26 mouse cellular contexts compared by ENCODE assay signal in the genomic region with DNA sequence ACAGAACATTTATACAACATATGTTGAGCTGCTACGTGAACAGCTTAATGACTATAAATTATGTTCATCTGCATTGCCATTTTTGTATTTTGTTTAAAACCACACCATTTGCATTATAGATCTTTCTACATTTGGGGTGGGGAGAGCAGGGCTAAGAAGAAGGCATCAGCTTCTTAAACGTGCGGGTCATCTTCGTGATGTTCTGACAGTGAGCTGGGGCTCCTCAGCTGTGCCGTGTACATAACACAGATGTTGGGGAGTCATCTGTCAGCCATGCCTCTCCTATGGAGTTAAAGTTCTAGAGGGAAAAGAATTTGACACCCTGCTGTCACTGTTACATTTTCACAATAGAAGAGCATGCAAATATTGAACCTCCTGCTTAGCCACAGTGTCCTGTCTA. TPM values are rescaled to one million over a fixed set of nuclear protein-coding genes. Genes with fewer than 3 reads are reported as not detected.
DNase-seq lines count a peak whose midpoint lies in the region; ATAC-seq and TF ChIP-seq lines count a peak whose summit lies in the region.
"Had no signal": no experiment of that assay in that cellular context is flagged by ENCODE, and none has a peak within 500 bp of the region (broad histone marks: within the 10 kb centered on the region; RNA-seq: fewer than 3 reads in every experiment).

No protein-coding gene starts in this region.

- no peak overlapping the region for H3K4me3 ChIP-seq in embryonic facial prominence, embryonic 14.5 days (ENCODE audit: low read depth, low read length)
- H3K4me3 ChIP-seq in embryonic facial prominence, embryonic 10.5 days = no peak overlapping the region
- no peak overlapping the region for H3K4me3 ChIP-seq in intestine, embryonic 14.5 days (ENCODE audit: low read depth, low read length)
- H3K4me3 ChIP-seq in intestine, postnatal 0 days (ENCODE audit: low read depth, low read length) = no peak overlapping the region
- H3K4me3 ChIP-seq in midbrain, embryonic 11.5 days (ENCODE audit: low read depth, low read length) = no peak overlapping the region
- no peak overlapping the region for H3K4me3 ChIP-seq in midbrain, embryonic 14.5 days (replicated peaks; ENCODE audit: low read depth, low read length)
- no peak overlapping the region for H3K4me3 ChIP-seq in hindbrain, embryonic 13.5 days
- H3K4me3 ChIP-seq: embryonic facial prominence, embryonic 13.5 days; erythroblast, embryonic 14.5 days; hindbrain, embryonic 15.5 days; kidney, embryonic 15.5 days; limb, embryonic 13.5 days; myocyte; neural tube, embryonic 12.5 days had no signal

- H3K4me2 ChIP-seq in embryonic facial prominence, embryonic 14.5 days (ENCODE audit: low read depth, low read length) = no peak overlapping the region
- no peak overlapping the region for H3K4me2 ChIP-seq in intestine, embryonic 14.5 days (ENCODE audit: low read length)
- no peak overlapping the region for H3K4me2 ChIP-seq in intestine, postnatal 0 days (replicated peaks; ENCODE audit: low read depth)
- H3K4me2 ChIP-seq in midbrain, embryonic 11.5 days = no peak overlapping the region
- no peak overlapping the region for H3K4me2 ChIP-seq in midbrain, embryonic 14.5 days (ENCODE audit: low read length)
- no peak overlapping the region for H3K4me2 ChIP-seq in hindbrain, embryonic 13.5 days
- H3K4me2 ChIP-seq: embryonic facial prominence, embryonic 13.5 days; hindbrain, embryonic 15.5 days; kidney, embryonic 15.5 days; limb, embryonic 13.5 days; liver, embryonic 11.5 days; neural tube, embryonic 12.5 days had no signal

- ATAC-seq in embryonic facial prominence, embryonic 14.5 days (ENCODE audit: low read depth) = no peak
- ATAC-seq in intestine, embryonic 14.5 days (replicated peaks; ENCODE audit: low FRiP score, low TSS enrichment, low read depth) = no peak
- ATAC-seq in intestine, postnatal 0 days = no peak
- ATAC-seq in midbrain, embryonic 11.5 days (ENCODE audit: low FRiP score) = peak; percentile 33; the same call in 1 of the 2 replicates
- ATAC-seq in midbrain, embryonic 14.5 days (ENCODE audit: low FRiP score, low TSS enrichment) = no peak
- ATAC-seq in hindbrain, embryonic 13.5 days (ENCODE audit: low FRiP score) = peak; percentile 50; the same call in 1 of the 2 replicates

- H3K4me1 ChIP-seq in embryonic facial prominence, embryonic 14.5 days (ENCODE audit: control insufficient read depth, insufficient read depth, low read length) = peaks cover 8% of the 10 kb centered on the region; the same call in 1 of the 2 replicates
- H3K4me1 ChIP-seq in embryonic facial prominence, embryonic 10.5 days = peaks cover 19% of the 10 kb centered on the region
- H3K4me1 ChIP-seq in intestine, embryonic 14.5 days (replicated peaks; ENCODE audit: control insufficient read depth, insufficient read depth, low read length) = peaks cover 10% of the 10 kb centered on the region
- H3K4me1 ChIP-seq in intestine, postnatal 0 days (replicated peaks; ENCODE audit: control insufficient read depth, insufficient read depth, low read length) = no peaks in the 10 kb centered on the region
- peaks cover 6% of the 10 kb centered on the region; the same call in 1 of the 2 replicates for H3K4me1 ChIP-seq in midbrain, embryonic 11.5 days (ENCODE audit: control insufficient read depth, insufficient read depth, low read length)
- H3K4me1 ChIP-seq in midbrain, embryonic 14.5 days (ENCODE audit: control insufficient read depth, insufficient read depth, low read length) = peaks cover 8% of the 10 kb centered on the region; the same call in 1 of the 2 replicates
- H3K4me1 ChIP-seq in hindbrain, embryonic 13.5 days (replicated peaks) = peaks cover 42% of the 10 kb centered on the region

- H3K27ac ChIP-seq in embryonic facial prominence, embryonic 14.5 days (replicated peaks; ENCODE audit: low read depth, low read length) = no peak overlapping the region
- H3K27ac ChIP-seq in embryonic facial prominence, embryonic 10.5 days (replicated peaks) = no peak overlapping the region
- peak overlapping the region; percentile 69; the same call in 1 of the 2 replicates for H3K27ac ChIP-seq in intestine, embryonic 14.5 days (ENCODE audit: low read depth)
- no peak overlapping the region for H3K27ac ChIP-seq in intestine, postnatal 0 days (ENCODE audit: low read depth, low read length)
- H3K27ac ChIP-seq in midbrain, embryonic 11.5 days (ENCODE audit: low read depth, low read length) = no peak overlapping the region
- no peak overlapping the region for H3K27ac ChIP-seq in midbrain, embryonic 14.5 days (replicated peaks; ENCODE audit: low read depth, low read length)
- peak overlapping the region; percentile 62 for H3K27ac ChIP-seq in hindbrain, embryonic 13.5 days
- H3K27ac ChIP-seq: embryonic facial prominence, embryonic 13.5 days; hindbrain, embryonic 15.5 days; kidney, embryonic 15.5 days; limb, embryonic 13.5 days; neural tube, embryonic 12.5 days had no signal

- peak; percentile 41 for DNase-seq in embryonic facial prominence, embryonic 14.5 days (ENCODE audit: low spot score)
- no peak for DNase-seq in embryonic facial prominence, embryonic 10.5 days (ENCODE audit: low spot score)
- no peak for DNase-seq in intestine, embryonic 14.5 days (ENCODE audit: low spot score)
- DNase-seq in midbrain, embryonic 11.5 days (ENCODE audit: low spot score, missing footprints) = peak; percentile 80
- no peak for DNase-seq in midbrain, embryonic 14.5 days
- no peak for DNase-seq in layer of hippocampus, postnatal 10 days (ENCODE audit: low spot score in 2 of 2)
- DNase-seq: adrenal gland, postnatal 10 days; cerebellum, adult 8-10 months; cerebellum, postnatal 25 days; gastrocnemius, postnatal 10 days; heart, postnatal 14 days; kidney, adult 18-20 months; kidney, postnatal 25 days; right cerebral cortex, postnatal 4 days; thymus, postnatal 14 days had no signal

- no peaks in the 10 kb centered on the region for H3K36me3 ChIP-seq in embryonic facial prominence, embryonic 14.5 days (ENCODE audit: control insufficient read depth, insufficient read depth, low read length)
- H3K36me3 ChIP-seq in embryonic facial prominence, embryonic 10.5 days (replicated peaks) = no peaks in the 10 kb centered on the region
- no peaks in the 10 kb centered on the region for H3K36me3 ChIP-seq in intestine, embryonic 14.5 days (ENCODE audit: control insufficient read depth, insufficient read depth, low read length)
- no peaks in the 10 kb centered on the region for H3K36me3 ChIP-seq in intestine, postnatal 0 days (ENCODE audit: control insufficient read depth, insufficient read depth)
- no peaks in the 10 kb centered on the region for H3K36me3 ChIP-seq in midbrain, embryonic 11.5 days (ENCODE audit: control insufficient read depth, insufficient read depth, low read length)
- no peaks in the 10 kb centered on the region for H3K36me3 ChIP-seq in midbrain, embryonic 14.5 days (ENCODE audit: control insufficient read depth, insufficient read depth, low read length)
- no peaks in the 10 kb centered on the region for H3K36me3 ChIP-seq in hindbrain, embryonic 13.5 days
- H3K36me3 ChIP-seq: embryonic facial prominence, embryonic 13.5 days; hindbrain, embryonic 15.5 days; kidney, embryonic 15.5 days; limb, embryonic 13.5 days; neural tube, embryonic 12.5 days had no signal

- no peaks in the 10 kb centered on the region for H3K27me3 ChIP-seq in embryonic facial prominence, embryonic 14.5 days (replicated peaks; ENCODE audit: control insufficient read depth, insufficient read depth, low read length)
- H3K27me3 ChIP-seq in embryonic facial prominence, embryonic 10.5 days (replicated peaks; ENCODE audit: low read depth, poor library complexity, severe bottlenecking) = no peaks in the 10 kb centered on the region
- H3K27me3 ChIP-seq in intestine, embryonic 14.5 days (replicated peaks; ENCODE audit: control insufficient read depth, insufficient read depth, low read length) = no peaks in the 10 kb centered on the region
- no peaks in the 10 kb centered on the region for H3K27me3 ChIP-seq in intestine, postnatal 0 days (replicated peaks; ENCODE audit: control insufficient read depth, insufficient read depth, low read length)
- H3K27me3 ChIP-seq in midbrain, embryonic 11.5 days (ENCODE audit: control insufficient read depth, insufficient read depth, low read length) = no peaks in the 10 kb centered on the region
- H3K27me3 ChIP-seq in midbrain, embryonic 14.5 days (ENCODE audit: control insufficient read depth, insufficient read depth, low read length) = no peaks in the 10 kb centered on the region
- H3K27me3 ChIP-seq in hindbrain, embryonic 13.5 days = no peaks in the 10 kb centered on the region
- H3K27me3 ChIP-seq: embryonic facial prominence, embryonic 13.5 days; hindbrain, embryonic 15.5 days; kidney, embryonic 15.5 days; neural tube, embryonic 12.5 days had no signal

- WGBS in embryonic facial prominence, embryonic 14.5 days = 59% methylated on average over 5 of the region's 5 CpGs
- WGBS in embryonic facial prominence, embryonic 10.5 days = 77% methylated on average over 5 of the region's 5 CpGs
- 45% methylated on average over 5 of the region's 5 CpGs for WGBS in intestine, embryonic 14.5 days
- WGBS in intestine, postnatal 0 days = 61% methylated on average over 5 of the region's 5 CpGs
- WGBS in midbrain, embryonic 11.5 days = 63% methylated on average over 5 of the region's 5 CpGs
- 47% methylated on average over 5 of the region's 5 CpGs for WGBS in midbrain, embryonic 14.5 days
- WGBS in hindbrain, embryonic 13.5 days = 25% methylated on average over 5 of the region's 5 CpGs

- no peak for TF ChIP-seq CTCF in intestine, postnatal 0 days (IDR thresholded peaks at IDR 0.05; ENCODE audit: low read depth)

- no peak overlapping the region for H3K9ac ChIP-seq in embryonic facial prominence, embryonic 14.5 days (ENCODE audit: low read depth, low read length)
- H3K9ac ChIP-seq in intestine, embryonic 14.5 days (ENCODE audit: low read length) = no peak overlapping the region
- no peak overlapping the region for H3K9ac ChIP-seq in intestine, postnatal 0 days (ENCODE audit: low read depth, low read length)
- H3K9ac ChIP-seq in midbrain, embryonic 11.5 days (ENCODE audit: low read length) = no peak overlapping the region
- no peak overlapping the region for H3K9ac ChIP-seq in midbrain, embryonic 14.5 days (replicated peaks; ENCODE audit: low read length)
- H3K9ac ChIP-seq in hindbrain, embryonic 13.5 days = no peak overlapping the region
- H3K9ac ChIP-seq: embryonic facial prominence, embryonic 13.5 days; hindbrain, embryonic 15.5 days; kidney, embryonic 15.5 days; limb, embryonic 13.5 days; neural tube, embryonic 12.5 days had no signal

- H3K9me3 ChIP-seq in embryonic facial prominence, embryonic 14.5 days (ENCODE audit: control insufficient read depth, low read length) = no peaks in the 10 kb centered on the region
- H3K9me3 ChIP-seq in embryonic facial prominence, embryonic 10.5 days = no peaks in the 10 kb centered on the region
- H3K9me3 ChIP-seq in intestine, embryonic 14.5 days (ENCODE audit: control insufficient read depth, low read length) = no peaks in the 10 kb centered on the region
- H3K9me3 ChIP-seq in intestine, postnatal 0 days (ENCODE audit: control insufficient read depth) = no peaks in the 10 kb centered on the region
- no peaks in the 10 kb centered on the region for H3K9me3 ChIP-seq in midbrain, embryonic 11.5 days (ENCODE audit: control insufficient read depth, low read length)
- no peaks in the 10 kb centered on the region for H3K9me3 ChIP-seq in midbrain, embryonic 14.5 days (ENCODE audit: control insufficient read depth, low read length)
- no peaks in the 10 kb centered on the region for H3K9me3 ChIP-seq in hindbrain, embryonic 13.5 days
- H3K9me3 ChIP-seq: embryonic facial prominence, embryonic 13.5 days; G1E; hindbrain, embryonic 15.5 days; kidney, embryonic 15.5 days; limb, embryonic 13.5 days; neural tube, embryonic 12.5 days had no signal

RNA-seq across cellular contexts. Expression of gene BC052040, which starts 19.2 kb away (rescaled TPM):
- 9.8 and 10.6 TPM in 2 replicates for polyA plus RNA-seq in embryonic facial prominence, embryonic 14.5 days (2014; fragmentation: Nextera tagmentation; extraction: Ambion mirVana)
- polyA plus RNA-seq in embryonic facial prominence, embryonic 10.5 days (2016; fragmentation: Nextera tagmentation; extraction: Ambion mirVana) = 20.8 and 22.8 TPM in 2 replicates
- polyA plus RNA-seq in intestine, embryonic 14.5 days (2014; fragmentation: Nextera tagmentation; extraction: Ambion mirVana) = 13.3 and 15.2 TPM in 2 replicates
- polyA plus RNA-seq in intestine, postnatal 0 days (2015; fragmentation: Nextera tagmentation; extraction: Ambion mirVana) = 4.6 and 4.7 TPM in 2 replicates
- polyA plus RNA-seq in midbrain, embryonic 11.5 days (2014; fragmentation: Nextera tagmentation; extraction: Ambion mirVana) = 19.6 and 19.7 TPM in 2 replicates
- polyA plus RNA-seq in midbrain, embryonic 14.5 days (2014; fragmentation: Nextera tagmentation; extraction: Ambion mirVana) = 10.4 and 15.7 TPM in 2 replicates
- polyA plus RNA-seq in hindbrain, embryonic 13.5 days (2015; fragmentation: Nextera tagmentation; extraction: Ambion mirVana) = 16.7 and 18.1 TPM in 2 replicates
- 1 to 10 TPM; 7.0 to 7.4 TPM for total RNA-seq in layer of hippocampus, postnatal 10 days (2021)

Comparison
In these comparisons a context has a peak if more than half of its experiments do, and no peak if none do; other contexts are left out.
1. ATAC-seq: peak in midbrain, embryonic 11.5 days (single experiment) and hindbrain, embryonic 13.5 days (single experiment); none in embryonic facial prominence, embryonic 14.5 days (single experiment), intestine, embryonic 14.5 days (single experiment), intestine, postnatal 0 days (single experiment) and midbrain, embryonic 14.5 days (single experiment).
2. DNase-seq: peak in embryonic facial prominence, embryonic 14.5 days (single experiment) and midbrain, embryonic 11.5 days (single experiment); none in embryonic facial prominence, embryonic 10.5 days (single experiment), intestine, embryonic 14.5 days (single experiment), midbrain, embryonic 14.5 days (single experiment) and layer of hippocampus, postnatal 10 days (0 of 2).
3. H3K27ac ChIP-seq: peak in intestine, embryonic 14.5 days (single experiment) and hindbrain, embryonic 13.5 days (single experiment); none in embryonic facial prominence, embryonic 14.5 days (single experiment), embryonic facial prominence, embryonic 10.5 days (single experiment), intestine, postnatal 0 days (single experiment), midbrain, embryonic 11.5 days (single experiment) and midbrain, embryonic 14.5 days (single experiment).